Mouse (Mus musculus) adrenal gland, postnatal 10 days (tissue): Measurements from ENCODE around the gene Cyp2b19. TPM values are rescaled to one million over a fixed set of nuclear protein-coding genes. Genes with fewer than 3 reads are reported as not detected.

Source experiments
- total RNA-seq, 2 experiments: library from RNA; stranded (reverse); gene quantifications; 2 replicates each; pipeline ENCODE4 v1.2.3; 2021

The Cyp2b19 gene
- total RNA-seq, 2 experiments from 2014 or later = not detected

Other genes with a start within 250 kb of the Cyp2b19 start
- not detected for gene Nlrp9a, start 222.1 kb upstream of the Cyp2b19 start, total RNA-seq
- gene Vmn1r185, start 138.7 kb upstream of the Cyp2b19 start, total RNA-seq = not detected
- gene Cyp2b23, start 70.7 kb upstream of the Cyp2b19 start, total RNA-seq = not detected
- gene Cyp2g1, start 51.8 kb downstream of the Cyp2b19 start, total RNA-seq = 1 to 10 TPM; 1.8 to 2.9 TPM
- 1 to 10 TPM; 2.0 to 6.2 TPM for gene Cyp2a5, start 78.2 kb downstream of the Cyp2b19 start, total RNA-seq
- 10 to 100 TPM in 1 of 2 experiments, 1 to 10 TPM in 1; 6.4 to 15.6 TPM for gene Cyp2a22, start 182.2 kb downstream of the Cyp2b19 start, total RNA-seq